Mouse (Mus musculus) gonadal fat pad, adult 2 months (tissue): ENCODE measurements around the gene Ldhc. TPM values are rescaled to one million over a fixed set of nuclear protein-coding genes. Genes with fewer than 3 reads are reported as not detected.
"Not testable (repeated sequence)": the region's sequence is repeated elsewhere in the genome, so short reads cannot be mapped to it uniquely, and the experiment has no call there.

Source experiments
- DNase-seq: peaks from one replicate; pipeline ENCODE4 v3.0.0-alpha.2; 2012; ENCODE audit warnings: low read depth
- polyA plus RNA-seq: library from polyadenylated mRNA; depleted of rRNA; stranded (reverse); fragments of >200 nt; gene quantifications from 2 replicates; pipeline ENCODE4 v1.2.3, GENCODE M21; 2012

Gene Ldhc
- polyA plus RNA-seq, 1 experiment, result 3.6 TPM

DNA sequence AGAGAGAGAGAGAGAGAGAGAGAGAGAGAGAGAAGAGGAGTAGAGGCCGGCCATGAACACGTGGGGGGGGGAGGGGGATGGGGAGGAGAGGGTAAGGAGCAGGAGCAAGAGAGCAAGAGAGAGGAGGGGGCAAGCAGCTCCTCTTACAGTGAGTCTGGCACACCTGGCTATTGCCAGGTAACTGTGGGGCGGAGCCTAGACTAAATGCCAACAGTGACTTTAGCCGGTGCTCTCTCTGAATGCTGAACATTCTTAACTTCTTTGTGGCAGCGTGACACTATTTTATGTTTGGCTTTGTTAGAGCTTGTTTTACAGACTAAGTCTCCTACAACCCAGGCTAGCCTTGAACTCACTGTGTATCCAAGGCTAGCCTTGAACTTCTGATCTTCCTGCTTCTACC, 18.7 kb upstream of the Ldhc start:
- DNase-seq, result no peak

DNA sequence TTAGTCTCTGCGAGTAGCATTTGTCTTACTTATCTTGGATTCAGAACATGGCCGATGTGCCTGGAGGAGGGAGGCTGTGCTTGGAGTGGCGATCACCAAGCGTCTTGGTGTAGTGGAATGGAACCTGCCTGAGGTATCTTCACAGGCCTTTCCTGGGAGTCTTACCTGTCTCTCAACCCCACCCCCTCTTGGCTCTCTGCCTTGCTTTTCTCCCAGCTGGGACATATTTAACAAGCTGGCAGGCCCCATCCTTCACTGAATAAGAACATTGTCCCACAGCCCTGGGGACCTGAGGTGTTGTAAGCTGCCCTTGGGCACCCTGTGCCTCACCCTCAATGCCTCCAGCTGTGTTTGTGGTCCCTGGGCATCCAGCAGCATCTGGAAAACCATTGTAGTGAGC, 17.4 kb upstream of the Ldhc start:
- no peak for DNase-seq

GRCm38 (mm10) chr7:46845211-46845977, 15.6 kb upstream of the Ldhc start:
- no peak for DNase-seq

- no peak for DNase-seq
These were observed 15.0 kb upstream of the Ldhc start for GRCm38 (mm10) chr7:46845978-46846485.

GRCm38 (mm10) chr7:46846486-46847244, 14.3 kb upstream of the Ldhc start:
- no peak for DNase-seq

DNA sequence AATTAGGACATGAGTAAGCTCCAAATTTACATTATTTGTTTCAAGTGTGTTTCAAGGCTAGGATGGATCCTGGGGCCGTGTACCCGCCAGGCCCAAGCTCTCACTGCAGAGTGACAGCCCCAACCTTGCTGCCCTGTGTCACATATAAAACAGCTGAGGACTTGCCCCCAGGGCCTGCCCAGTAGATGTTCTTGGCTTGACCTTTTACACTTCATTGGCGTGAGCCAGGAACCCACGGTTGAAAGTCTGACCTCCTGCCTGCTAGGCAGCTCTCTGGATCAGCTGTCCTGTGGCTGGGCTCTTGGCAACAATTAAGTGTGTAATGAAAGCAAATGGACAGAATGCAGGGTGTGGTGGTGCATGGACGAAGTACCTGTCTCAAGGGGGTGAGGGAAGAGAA, 11.7 kb upstream of the Ldhc start:
- no peak for DNase-seq

DNA sequence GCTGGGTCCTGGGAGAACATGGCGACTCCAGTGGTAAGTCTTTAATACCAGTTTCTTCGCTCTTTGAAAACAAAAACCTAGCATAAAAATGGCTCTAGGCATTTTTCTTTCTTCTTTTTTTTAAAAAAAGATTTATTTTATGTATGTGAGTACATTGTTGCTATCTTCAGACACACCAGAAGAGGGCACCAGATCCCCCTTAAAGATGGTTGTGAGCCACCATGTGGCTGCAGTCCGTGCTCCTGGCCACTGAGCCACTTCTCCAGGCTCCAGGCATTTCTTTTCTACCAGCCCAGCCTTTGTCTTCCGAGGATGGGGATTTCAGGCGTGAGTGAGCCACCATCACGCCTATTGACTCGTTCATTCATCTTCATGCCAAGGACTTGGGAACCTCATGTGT, 10.0 kb upstream of the Ldhc start:
- no peak for DNase-seq

DNA sequence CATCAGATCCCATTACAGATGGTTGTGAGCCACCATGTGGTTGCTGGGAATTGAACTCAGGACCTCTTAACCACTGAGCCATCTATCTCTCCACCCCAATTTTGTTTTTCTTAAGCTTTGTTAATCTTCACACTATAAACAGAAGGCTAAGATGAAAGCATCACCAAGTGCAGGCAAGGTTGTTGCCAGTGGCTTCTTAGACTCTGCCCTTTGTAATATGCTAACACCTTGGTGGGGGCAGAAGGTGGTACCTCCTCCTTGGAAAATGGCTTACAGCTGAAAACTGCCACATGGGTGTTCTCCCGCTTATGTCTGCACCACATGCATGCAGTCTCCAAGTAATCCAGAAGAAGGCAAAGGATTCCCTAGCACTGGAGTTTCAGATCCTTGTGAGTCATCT, 8.3 kb upstream of the Ldhc start:
- DNase-seq, result no peak

GRCm38 (mm10) chr7:46853365-46853764, 7.6 kb upstream of the Ldhc start:
- DNase-seq, result no peak

DNA sequence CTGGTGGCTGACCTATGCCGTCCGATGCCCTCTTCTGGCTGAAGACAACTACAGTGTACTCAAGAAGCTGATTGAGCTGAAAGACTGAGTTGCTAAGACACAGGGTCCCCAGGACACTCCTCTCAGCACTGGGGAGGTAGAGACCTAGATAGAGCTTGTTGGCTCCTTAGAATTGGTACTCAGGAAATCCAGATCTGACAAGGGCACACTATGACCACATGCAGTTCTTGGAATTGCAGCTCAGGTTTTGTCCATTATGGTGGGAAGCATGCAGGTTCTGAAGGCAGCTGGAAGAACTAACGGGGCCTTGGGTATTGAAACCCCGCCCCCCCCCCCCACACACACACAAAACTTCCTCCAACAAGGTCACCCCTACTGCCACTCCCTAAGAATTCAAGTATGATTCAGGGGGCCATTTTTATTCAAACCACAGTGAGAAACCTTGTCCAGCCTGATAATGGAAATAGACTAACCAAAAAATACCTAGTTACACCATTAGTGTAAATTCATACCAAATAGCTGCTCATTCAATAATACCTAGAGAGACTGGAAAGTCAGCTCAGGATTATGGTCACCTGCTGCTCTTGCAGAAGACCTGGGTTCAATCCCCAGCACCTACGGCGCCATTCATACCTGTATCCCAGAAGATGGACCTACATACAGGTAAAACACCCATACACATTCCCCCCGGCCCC, 5.0 kb upstream of the Ldhc start:
- no peak for DNase-seq

DNA sequence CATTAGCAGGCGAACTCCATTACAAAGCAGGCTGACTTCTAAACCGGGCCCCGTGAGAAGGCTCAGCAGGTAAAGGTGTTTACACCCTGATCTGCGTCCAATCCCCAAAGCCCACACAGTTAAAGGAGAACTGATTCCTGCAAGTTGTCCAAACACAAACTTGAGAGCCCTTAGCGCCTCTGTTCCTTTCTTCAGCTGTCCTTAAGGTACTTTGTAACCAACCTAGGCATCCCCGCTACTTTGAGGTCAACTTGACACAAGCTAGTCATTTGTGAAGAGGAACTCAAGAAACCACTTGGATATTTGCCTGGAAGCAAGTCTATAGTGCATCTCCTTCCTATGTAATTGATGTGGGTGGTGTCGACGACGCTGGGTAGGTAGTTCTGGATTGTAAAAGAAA, 3.6 kb upstream of the Ldhc start:
- DNase-seq, result no peak

- no peak for DNase-seq
These were observed 2.0 kb upstream of the Ldhc start for GRCm38 (mm10) chr7:46859031-46859430.

DNA sequence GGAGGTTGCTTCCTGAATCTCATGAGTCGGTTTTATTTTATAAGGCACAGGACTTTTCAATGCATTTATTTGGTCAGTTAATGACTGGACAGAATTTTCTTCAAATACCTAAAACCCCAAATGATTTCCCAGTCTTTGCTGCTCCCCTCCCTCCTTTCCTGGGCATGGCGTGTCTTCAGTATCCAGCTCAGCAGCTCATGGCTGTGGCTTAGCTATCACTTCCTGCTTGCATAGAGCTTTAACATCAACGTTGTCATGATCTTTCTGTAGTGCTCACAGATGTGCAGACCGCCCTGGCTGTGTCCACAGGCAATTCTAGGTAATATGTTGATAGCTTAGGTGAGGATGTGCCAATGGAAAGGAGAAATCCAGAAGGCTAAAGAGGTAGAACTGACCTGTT, 11.0 kb downstream of the Ldhc start:
- no peak for DNase-seq

DNA sequence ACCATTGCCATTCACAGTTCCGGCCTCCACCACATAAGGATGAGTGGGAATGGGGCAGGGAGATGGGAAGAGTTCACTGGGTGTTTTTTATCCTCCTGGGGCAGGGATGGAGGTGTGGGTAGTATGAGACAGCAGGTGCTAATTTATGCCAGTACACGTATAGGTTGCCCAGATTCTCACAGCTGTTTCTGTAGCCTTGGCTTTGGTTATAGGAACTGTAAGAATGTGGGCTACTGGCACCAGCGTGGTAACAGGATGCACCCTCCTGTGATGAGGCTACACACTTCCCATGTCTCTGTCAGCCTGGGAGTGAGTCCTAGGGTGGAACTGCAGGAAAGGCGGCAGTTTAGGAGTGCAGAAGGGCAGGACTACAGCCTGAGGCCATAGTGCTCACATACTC, 15.8 kb downstream of the Ldhc start:
- no peak for DNase-seq

- no peak for DNase-seq
These were observed 16.3 kb downstream of the Ldhc start for GRCm38 (mm10) chr7:46877255-46877654.

DNA sequence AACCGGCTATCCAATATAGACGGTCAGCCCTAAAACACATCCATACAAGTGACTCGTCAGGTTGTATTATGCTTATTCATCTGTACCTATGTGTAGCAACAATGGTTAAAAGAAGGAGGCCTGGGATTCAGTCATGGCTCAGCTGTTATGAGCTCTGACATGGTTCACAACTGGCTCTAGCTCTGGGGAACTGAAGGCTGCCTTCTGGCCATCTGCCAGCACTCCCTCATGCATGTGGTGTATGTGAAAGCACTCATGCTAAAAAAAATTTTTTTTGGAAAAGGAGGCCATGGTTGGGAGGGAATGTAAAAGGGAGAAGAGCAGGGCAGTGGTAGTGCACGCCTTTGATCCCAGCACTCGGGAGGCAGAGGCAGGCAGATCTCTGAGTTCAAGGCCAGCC, 18.8 kb downstream of the Ldhc start:
- DNase-seq, result no peak

GRCm38 (mm10) chr7:46880992-46881391, 20.0 kb downstream of the Ldhc start:
- DNase-seq, result no peak

DNA sequence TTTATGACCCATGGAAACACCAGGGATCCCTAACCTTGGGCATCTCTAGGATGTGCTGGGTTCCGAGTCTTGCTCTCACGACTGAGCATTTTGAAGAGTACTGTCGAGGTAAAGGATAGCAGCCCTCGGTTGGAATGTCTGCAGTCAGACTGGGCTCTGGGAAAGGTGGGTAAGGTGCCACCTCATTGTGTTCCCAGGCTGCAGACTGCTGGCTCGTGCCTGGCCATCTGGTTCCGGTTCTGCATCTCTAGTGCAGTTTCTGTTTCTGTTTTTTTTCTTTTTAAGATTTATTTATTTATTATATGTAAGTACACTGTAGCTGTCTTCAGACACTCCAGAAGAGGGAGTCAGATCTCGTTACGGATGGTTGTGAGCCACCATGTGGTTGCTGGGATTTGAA, 20.9 kb downstream of the Ldhc start:
- DNase-seq, result not testable (repeated sequence)

- DNase-seq, result no peak
These were observed 22.3 kb downstream of the Ldhc start for GRCm38 (mm10) chr7:46883304-46883703.

GRCm38 (mm10) chr7:46895511-46895910, 34.5 kb downstream of the Ldhc start:
- no peak for DNase-seq

GRCm38 (mm10) chr7:46899343-46899742, 38.3 kb downstream of the Ldhc start:
- no peak for DNase-seq

DNA sequence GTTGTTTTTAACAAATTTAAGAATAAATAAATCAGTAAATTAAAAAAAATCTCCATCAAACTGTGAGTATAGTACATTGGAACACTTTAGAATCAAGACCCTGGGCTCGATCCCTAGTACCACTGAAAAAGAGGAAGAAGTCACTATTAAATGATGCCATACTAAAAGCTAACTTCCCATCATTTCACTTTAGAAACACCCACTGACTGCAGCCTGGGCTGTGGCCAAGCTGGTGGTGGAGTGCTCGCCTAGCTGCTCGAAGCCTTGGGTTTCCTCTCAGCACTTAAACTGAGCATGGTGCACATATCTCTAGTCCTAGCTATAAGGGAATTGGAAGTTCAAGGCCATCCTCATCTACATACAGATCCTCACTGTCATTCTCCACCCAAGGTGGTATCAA, 50.2 kb downstream of the Ldhc start:
- DNase-seq, result no peak

GRCm38 (mm10) chr7:46916376-46916775, 55.4 kb downstream of the Ldhc start:
- no peak for DNase-seq
